Mouse (Mus musculus): Measurements from ENCODE around the gene Nsmce3.
A peak's percentile ranks its signal among the peaks of the same experiment; 100 is the strongest.

Nsmce3 gene

GRCm38 (mm10) chr7:64872743-64873241, at the start of gene Nsmce3:
TSS of gene Nsmce3 (minus strand) at chr7:64872997.
- DNase-seq (ENCODE audit: low spot score) = peak; percentile 99

- DNase-seq (ENCODE audit: low spot score) = no peak
These were observed 48.4 kb upstream of the Nsmce3 start for GRCm38 (mm10) chr7:64921189-64921588.

- no peak for DNase-seq (ENCODE audit: low spot score)
These were observed 47.9 kb upstream of the Nsmce3 start for GRCm38 (mm10) chr7:64920735-64921134.

- DNase-seq (ENCODE audit: low spot score) = no peak
These were observed 43.9 kb upstream of the Nsmce3 start for GRCm38 (mm10) chr7:64916654-64917053.

GRCm38 (mm10) chr7:64915121-64915520, 42.3 kb upstream of the Nsmce3 start:
- DNase-seq (ENCODE audit: low spot score) = no peak

GRCm38 (mm10) chr7:64911945-64912344, 39.1 kb upstream of the Nsmce3 start:
- DNase-seq (ENCODE audit: low spot score) = no peak

GRCm38 (mm10) chr7:64910208-64910607, 37.4 kb upstream of the Nsmce3 start:
- DNase-seq (ENCODE audit: low spot score) = no peak

GRCm38 (mm10) chr7:64906955-64907354, 34.2 kb upstream of the Nsmce3 start:
- DNase-seq (ENCODE audit: low spot score) = no peak

- DNase-seq (ENCODE audit: low spot score) = no peak
These were observed 32.7 kb upstream of the Nsmce3 start for GRCm38 (mm10) chr7:64905506-64905905.

- no peak for DNase-seq (ENCODE audit: low spot score)
These were observed 27.5 kb upstream of the Nsmce3 start for GRCm38 (mm10) chr7:64900249-64900648.

- DNase-seq (ENCODE audit: low spot score) = no peak
These were observed 23.8 kb upstream of the Nsmce3 start for GRCm38 (mm10) chr7:64896587-64896986.

- no peak for DNase-seq (ENCODE audit: low spot score)
These were observed 22.9 kb upstream of the Nsmce3 start for GRCm38 (mm10) chr7:64895685-64896101.

- no peak for DNase-seq (ENCODE audit: low spot score)
These were observed 18.3 kb upstream of the Nsmce3 start for GRCm38 (mm10) chr7:64891139-64891538.

GRCm38 (mm10) chr7:64889919-64890318, 17.1 kb upstream of the Nsmce3 start:
- DNase-seq (ENCODE audit: low spot score) = no peak

GRCm38 (mm10) chr7:64884187-64884862, 11.5 kb upstream of the Nsmce3 start:
- DNase-seq (ENCODE audit: low spot score) = no peak

- DNase-seq (ENCODE audit: low spot score) = no peak
These were observed 9.4 kb upstream of the Nsmce3 start for GRCm38 (mm10) chr7:64882243-64882642.

GRCm38 (mm10) chr7:64881387-64881786, 8.6 kb upstream of the Nsmce3 start:
- no peak for DNase-seq (ENCODE audit: low spot score)

- DNase-seq (ENCODE audit: low spot score) = no peak
These were observed 7.6 kb upstream of the Nsmce3 start for GRCm38 (mm10) chr7:64880415-64880814.

GRCm38 (mm10) chr7:64874941-64875340, 2.1 kb upstream of the Nsmce3 start:
- no peak for DNase-seq (ENCODE audit: low spot score)

GRCm38 (mm10) chr7:64873266-64873665, 469 bp upstream of the Nsmce3 start:
- DNase-seq (ENCODE audit: low spot score) = no peak

GRCm38 (mm10) chr7:64871987-64872742, 632 bp downstream of the Nsmce3 start:
- no peak for DNase-seq (ENCODE audit: low spot score)

- DNase-seq (ENCODE audit: low spot score) = no peak
These were observed 3.2 kb downstream of the Nsmce3 start for GRCm38 (mm10) chr7:64869549-64870065.

- DNase-seq (ENCODE audit: low spot score) = no peak
These were observed 9.3 kb downstream of the Nsmce3 start for GRCm38 (mm10) chr7:64863538-64863937.
